Mouse (Mus musculus) E14TG2a.4 (cell line): Measurements from ENCODE around the gene Tmem41a.
A peak's percentile ranks its signal among the peaks of the same experiment; 100 is the strongest.

Source experiments
- H3K27me3 ChIP-seq: 2 replicates; pipeline ENCODE4 v1.6.1; 2014; ENCODE audit warnings: low read length, control low read depth; ENCODE audit not compliant: insufficient read depth
- H3K36me3 ChIP-seq: 2 replicates; pipeline ENCODE4 v1.6.1; 2014; ENCODE audit warnings: low read length, control low read depth; ENCODE audit not compliant: insufficient read depth
- H3K4me1 ChIP-seq: replicated peaks from 2 replicates; pipeline ENCODE4 v1.6.1; 2014; ENCODE audit warnings: low read depth, low read length, control low read depth
- H3K4me3 ChIP-seq: replicated peaks from 2 replicates; pipeline ENCODE4 v1.5.1; 2014; ENCODE audit warnings: mild to moderate bottlenecking, low read length
- H3K9me3 ChIP-seq: 2 replicates; pipeline ENCODE4 v1.6.1; 2014; ENCODE audit warnings: low read length, control low read depth
- CTCF ChIP-seq: conservative IDR thresholded peaks from 2 replicates; pipeline ENCODE4 v1.5.1; 2014; ENCODE audit warnings: low read length
- NANOG ChIP-seq: IDR thresholded peaks from 2 replicates; pipeline ENCODE4 v1.6.1; 2014; ENCODE audit warnings: borderline replicate concordance, low read length, mixed read lengths
- POU5F1 ChIP-seq: IDR thresholded peaks from 2 replicates; pipeline ENCODE4 v1.6.1; 2014; ENCODE audit warnings: low read length, borderline replicate concordance

Gene Tmem41a

GRCm38 (mm10) chr16:21983146-21983545 lies 35.8 kb upstream of the Tmem41a start:
- TF ChIP-seq CTCF (no peak), POU5F1 (no peak), NANOG (no peak)
- Histone ChIP-seq H3K27me3 (no peaks in the 10 kb centered on the region), H3K9me3 (peaks cover 18% of the 10 kb centered on the region), H3K4me1 (peaks cover 71% of the 10 kb centered on the region), H3K36me3 (peaks cover 31% of the 10 kb centered on the region), H3K4me3 (peak overlapping the region; percentile 8; the same call in 1 of the 2 replicates)

- Histone ChIP-seq H3K27me3 (no peaks in the 10 kb centered on the region), H3K36me3 (peaks cover 61% of the 10 kb centered on the region), H3K9me3 (peaks cover 10% of the 10 kb centered on the region), H3K4me3 (no peak overlapping the region), H3K4me1 (peaks cover 51% of the 10 kb centered on the region)
- TF ChIP-seq NANOG (no peak), CTCF (no peak), POU5F1 (no peak)
Measured at GRCm38 (mm10) chr16:21977347-21977746, 30.0 kb upstream of the Tmem41a start.

- 0 out of 2 replicates have a peak overlapping the region, but pooled peaks have one; percentile 10 for H3K4me3 ChIP-seq
- H3K36me3 ChIP-seq = peaks cover 57% of the 10 kb centered on the region
- no peaks in the 10 kb centered on the region for H3K9me3 ChIP-seq
- no peaks in the 10 kb centered on the region for H3K27me3 ChIP-seq
- H3K4me1 ChIP-seq = peaks cover 50% of the 10 kb centered on the region
- no peak for TF ChIP-seq NANOG
- TF ChIP-seq POU5F1 = no peak
- TF ChIP-seq CTCF = no peak
Measured at GRCm38 (mm10) chr16:21976203-21976602, 28.9 kb upstream of the Tmem41a start.

GRCm38 (mm10) chr16:21971446-21971845 lies 24.1 kb upstream of the Tmem41a start:
- H3K27me3 ChIP-seq = no peaks in the 10 kb centered on the region
- no peak overlapping the region for H3K4me3 ChIP-seq
- TF ChIP-seq CTCF = no peak
- TF ChIP-seq POU5F1 = no peak
- TF ChIP-seq NANOG = no peak
- H3K4me1 ChIP-seq = peaks cover 30% of the 10 kb centered on the region
- no peaks in the 10 kb centered on the region for H3K9me3 ChIP-seq
- peaks cover 64% of the 10 kb centered on the region for H3K36me3 ChIP-seq

- H3K9me3 ChIP-seq = no peaks in the 10 kb centered on the region
- H3K36me3 ChIP-seq = peaks cover 63% of the 10 kb centered on the region
- H3K27me3 ChIP-seq = no peaks in the 10 kb centered on the region
- TF ChIP-seq CTCF (no peak), NANOG (no peak), POU5F1 (no peak)
- H3K4me1 ChIP-seq = peaks cover 20% of the 10 kb centered on the region
- no peak overlapping the region for H3K4me3 ChIP-seq
Measured at GRCm38 (mm10) chr16:21970536-21970935, 23.2 kb upstream of the Tmem41a start.

- Histone ChIP-seq H3K9me3 (no peaks in the 10 kb centered on the region), H3K4me3 (no peak overlapping the region), H3K4me1 (peaks cover 19% of the 10 kb centered on the region), H3K27me3 (no peaks in the 10 kb centered on the region), H3K36me3 (peaks cover 60% of the 10 kb centered on the region)
- TF ChIP-seq POU5F1 = no peak
- TF ChIP-seq NANOG = no peak
- TF ChIP-seq CTCF = no peak
Measured at GRCm38 (mm10) chr16:21969874-21970273, 22.5 kb upstream of the Tmem41a start.

GRCm38 (mm10) chr16:21965576-21965975 lies 18.2 kb upstream of the Tmem41a start:
- TF ChIP-seq NANOG = no peak
- no peak for TF ChIP-seq CTCF
- no peak for TF ChIP-seq POU5F1
- peaks cover 3% of the 10 kb centered on the region for H3K4me1 ChIP-seq
- no peaks in the 10 kb centered on the region for H3K27me3 ChIP-seq
- no peak overlapping the region for H3K4me3 ChIP-seq
- peaks cover 66% of the 10 kb centered on the region for H3K36me3 ChIP-seq
- no peaks in the 10 kb centered on the region for H3K9me3 ChIP-seq

GRCm38 (mm10) chr16:21955591-21955990 lies 8.2 kb upstream of the Tmem41a start:
- H3K4me3 ChIP-seq = no peak overlapping the region
- peaks cover 42% of the 10 kb centered on the region for H3K36me3 ChIP-seq
- H3K9me3 ChIP-seq = no peaks in the 10 kb centered on the region
- H3K27me3 ChIP-seq = no peaks in the 10 kb centered on the region
- TF ChIP-seq POU5F1 = no peak
- no peak for TF ChIP-seq NANOG
- TF ChIP-seq CTCF = no peak
- H3K4me1 ChIP-seq = 0 out of 2 replicates have a peak, but pooled peaks cover 5% of the 10 kb centered on the region

GRCm38 (mm10) chr16:21928471-21928870 lies 18.9 kb downstream of the Tmem41a start:
- TF ChIP-seq POU5F1 (no peak), NANOG (no peak), CTCF (no peak)
- Histone ChIP-seq H3K27me3 (peaks cover 36% of the 10 kb centered on the region), H3K36me3 (peaks cover 4% of the 10 kb centered on the region), H3K4me3 (no peak overlapping the region), H3K4me1 (no peaks in the 10 kb centered on the region), H3K9me3 (no peaks in the 10 kb centered on the region)
